Mouse (Mus musculus): ENCODE data around the gene Cxcl13.

DNA sequence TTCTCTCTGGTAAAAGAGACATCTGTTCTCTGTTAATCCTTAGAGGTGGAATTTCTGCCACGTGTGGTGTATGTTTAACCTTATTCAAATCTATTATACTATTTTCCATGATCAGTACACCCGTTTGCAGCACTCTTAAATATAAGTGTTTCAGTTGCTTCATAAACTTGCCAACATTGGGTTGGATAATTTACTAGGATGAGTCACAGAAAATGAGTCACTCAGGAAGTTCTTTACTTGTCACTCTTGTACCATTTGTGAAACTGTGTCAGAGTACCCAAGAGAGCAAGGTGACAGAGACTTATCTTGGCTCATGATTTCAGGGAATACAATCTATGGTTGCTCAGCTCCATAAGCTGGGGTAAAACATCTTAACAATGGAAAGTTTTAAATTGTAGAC, 8.2 kb downstream of the Cxcl13 start:
- TF ChIP-seq EP300 (optimal IDR thresholded peaks at IDR 0.05) (no peak), CTCF (IDR thresholded peaks at IDR 0.05; ENCODE audit: low read depth) (no peak)
